Mouse (Mus musculus) layer of hippocampus, postnatal 14 days (tissue): ENCODE measurements around the gene 4930544D05Rik. TPM values are rescaled to one million over a fixed set of nuclear protein-coding genes. Genes with fewer than 3 reads are reported as not detected.

ENCODE experiments used
- DNase-seq, 2 experiments: peaks; one replicate each; pipeline ENCODE4 v3.0.0; 2021 to 2022; ENCODE audit warnings: low spot score in 2 of 2, mixed read lengths in 1 of 2
- total RNA-seq, 2 experiments: library from RNA; stranded (reverse); gene quantifications; 2 replicates each; pipeline ENCODE4 v1.2.3; 2021

Gene 4930544D05Rik
- total RNA-seq, 2 experiments from 2014 or later: 0.88 TPM

GRCm38 (mm10) chr11:70639976-70640375, 24.3 kb downstream of the 4930544D05Rik start:
- DNase-seq: no peak

- no peak for DNase-seq
Measured at GRCm38 (mm10) chr11:70641241-70641640, 25.6 kb downstream of the 4930544D05Rik start.

GRCm38 (mm10) chr11:70643051-70643450, 27.4 kb downstream of the 4930544D05Rik start:
- DNase-seq: no peak

- DNase-seq: no peak
Measured at GRCm38 (mm10) chr11:70644564-70645103, 29.0 kb downstream of the 4930544D05Rik start.

GRCm38 (mm10) chr11:70645461-70646258, 30.0 kb downstream of the 4930544D05Rik start:
- DNase-seq: no peak

GRCm38 (mm10) chr11:70646259-70646555, 30.6 kb downstream of the 4930544D05Rik start:
- DNase-seq: no peak

- DNase-seq: peak; percentile 94 to 98
Measured at GRCm38 (mm10) chr11:70646691-70647650, 31.3 kb downstream of the 4930544D05Rik start, which contains the start of the genes Rnf167 and Slc25a11. TSS of gene Rnf167 (plus strand) at chr11:70647235. TSS of gene Slc25a11 (minus strand) at chr11:70647479.

- no peak for DNase-seq
Measured at GRCm38 (mm10) chr11:70647716-70648420, 32.2 kb downstream of the 4930544D05Rik start.

- DNase-seq: no peak
Measured at GRCm38 (mm10) chr11:70648512-70648911, 32.9 kb downstream of the 4930544D05Rik start.

- DNase-seq: no peak
Measured at GRCm38 (mm10) chr11:70649185-70649734, 33.6 kb downstream of the 4930544D05Rik start.

GRCm38 (mm10) chr11:70650322-70651175, 34.9 kb downstream of the 4930544D05Rik start:
- no peak for DNase-seq

- no peak for DNase-seq
Measured at GRCm38 (mm10) chr11:70651391-70651790, 35.7 kb downstream of the 4930544D05Rik start.

- DNase-seq: no peak
Measured at GRCm38 (mm10) chr11:70652029-70652883, 36.6 kb downstream of the 4930544D05Rik start.

- no peak for DNase-seq
Measured at GRCm38 (mm10) chr11:70652884-70653344, 37.3 kb downstream of the 4930544D05Rik start.

- DNase-seq: peak in 1 of 2 experiments; percentile 46
Measured at GRCm38 (mm10) chr11:70653345-70654197, 37.9 kb downstream of the 4930544D05Rik start.

GRCm38 (mm10) chr11:70654198-70654922, 38.7 kb downstream of the 4930544D05Rik start, which contains the start of gene Pfn1:
TSS of gene Pfn1 (minus strand) at chr11:70654644.
- DNase-seq: peak; percentile 62 to 73
